Mouse (Mus musculus) testis, postnatal 14 days (tissue): ENCODE measurements at regions not wholly inside any gene's neighbourhood (a gene's known extent, or its start where the extent isn't known, plus 50 kb on each side); places are given as distances from the start of the nearest gene placed in this dataset.
"Not testable (repeated sequence)": the region's sequence is repeated elsewhere in the genome, so short reads cannot be mapped to it uniquely, and the experiment has no call there.

Experiments used
- DNase-seq: peaks from one replicate; pipeline ENCODE4 v3.0.0; 2021; ENCODE audit warnings: low spot score

DNA sequence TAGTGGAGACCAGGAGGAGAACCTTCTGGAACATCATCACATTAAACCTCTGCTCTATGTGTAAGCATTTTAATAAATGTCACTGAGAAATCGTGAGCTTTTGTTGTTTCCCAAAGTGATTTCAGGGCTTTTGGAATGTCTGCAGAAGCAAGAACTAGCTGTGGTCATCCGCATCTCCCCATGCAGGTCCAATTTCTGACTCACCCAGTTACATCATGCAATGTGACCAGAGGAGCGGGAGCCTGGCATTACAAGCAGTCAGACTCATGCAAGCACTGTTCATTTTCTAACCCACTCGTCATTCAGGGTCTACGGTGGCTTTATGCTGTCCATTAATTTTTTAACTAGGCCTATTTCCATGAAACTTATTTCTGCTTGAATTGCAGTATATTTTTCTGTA is 151.2 kb upstream of the Supt20 start:
- DNase-seq = no peak

DNA sequence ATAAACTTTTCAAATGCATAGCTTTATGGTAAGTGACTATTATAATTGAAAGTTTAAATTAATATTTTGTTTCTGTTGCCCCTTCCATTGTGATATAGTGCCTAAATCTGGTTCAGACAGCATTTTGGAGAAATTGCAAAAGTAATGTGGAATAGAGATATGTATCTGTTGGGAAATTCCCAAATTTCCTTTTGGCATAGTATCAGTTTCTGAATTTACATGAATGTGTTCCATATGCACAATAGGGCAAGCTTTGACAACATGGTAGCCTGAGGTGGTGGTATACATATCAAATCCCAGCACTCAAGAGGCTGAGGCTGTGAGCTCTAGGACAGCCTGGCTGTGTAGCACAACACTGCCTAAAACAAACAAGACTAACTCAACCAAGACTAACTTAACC is 147.2 kb upstream of the Supt20 start:
- DNase-seq = no peak

DNA sequence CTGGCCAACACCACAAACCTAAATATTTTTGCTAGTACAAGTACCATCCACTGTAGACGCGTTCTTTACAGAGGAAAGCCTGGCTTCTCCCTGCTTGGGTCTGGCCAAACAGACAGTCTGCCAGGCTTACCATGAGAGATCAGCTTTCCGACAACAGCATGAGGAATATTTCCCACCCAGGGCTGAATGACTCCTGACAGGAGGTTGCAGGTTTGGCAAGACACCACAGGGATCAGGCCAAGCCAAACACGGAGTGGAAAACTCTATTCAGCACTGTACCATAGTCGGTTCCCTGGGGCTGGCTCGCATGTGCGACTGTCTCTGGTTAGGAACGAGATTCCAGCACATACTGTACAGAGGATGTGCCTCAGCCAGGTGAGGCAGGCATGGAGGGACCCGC is 140.7 kb upstream of the Supt20 start:
- no peak for DNase-seq

DNA sequence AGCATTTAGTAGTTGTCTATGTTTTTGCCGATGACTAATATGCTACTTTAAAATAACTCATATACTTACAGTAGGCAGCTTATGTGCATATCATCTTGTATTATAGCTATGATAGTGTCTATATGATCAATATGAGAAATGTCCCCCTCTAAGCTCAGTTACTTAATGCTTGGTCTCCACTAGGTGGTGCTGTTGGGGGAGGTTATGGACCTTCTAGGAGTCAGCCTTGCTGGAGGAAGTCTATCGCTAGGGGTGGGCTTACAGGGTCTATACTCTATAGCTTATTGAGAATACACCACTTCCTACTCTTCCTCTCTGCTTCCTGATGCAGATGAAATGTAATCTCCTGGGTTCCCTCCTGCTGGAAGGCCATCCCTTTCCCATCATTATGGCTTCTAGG is 136.7 kb upstream of the Supt20 start:
- DNase-seq = no peak

DNA sequence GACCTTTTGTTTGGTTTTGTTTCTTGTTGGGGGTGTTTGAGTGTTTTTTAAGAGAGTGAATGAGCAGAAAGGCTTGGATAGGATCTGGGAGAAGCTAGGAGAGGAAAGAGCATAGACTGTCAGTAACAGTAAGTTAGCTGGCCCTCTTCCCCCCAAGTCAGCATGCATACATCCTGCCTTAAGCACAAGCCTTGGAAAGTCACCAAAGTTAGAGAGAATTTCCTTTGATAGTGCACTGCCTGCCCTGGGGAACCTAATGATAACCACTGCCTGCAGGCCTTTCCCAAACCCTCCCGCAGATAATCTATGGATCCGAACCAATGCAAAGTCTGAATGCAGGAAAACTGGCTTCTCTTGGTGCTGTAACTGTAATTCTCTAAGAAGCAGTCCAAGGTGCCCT is 133.6 kb upstream of the Supt20 start:
- DNase-seq = no peak

DNA sequence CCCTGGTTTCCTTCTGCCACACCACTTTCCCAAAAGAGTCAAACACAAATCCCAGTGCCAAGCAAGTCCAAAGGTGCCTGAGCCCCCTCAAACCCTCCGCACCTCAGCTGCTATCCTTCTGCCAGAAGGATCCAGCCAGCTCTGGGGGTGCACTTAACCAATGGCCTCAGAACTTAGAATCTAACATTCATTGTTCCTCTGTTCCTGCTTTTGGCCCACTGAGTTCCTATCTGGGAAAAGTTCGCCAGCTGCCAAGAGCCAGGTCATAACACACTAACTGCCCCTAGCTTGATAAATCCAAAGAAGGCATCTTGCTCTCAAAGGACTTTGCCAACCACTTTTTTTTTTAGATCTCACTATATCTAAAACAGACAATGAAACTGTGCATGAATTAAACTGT is 133.1 kb upstream of the Supt20 start:
- no peak for DNase-seq

DNA sequence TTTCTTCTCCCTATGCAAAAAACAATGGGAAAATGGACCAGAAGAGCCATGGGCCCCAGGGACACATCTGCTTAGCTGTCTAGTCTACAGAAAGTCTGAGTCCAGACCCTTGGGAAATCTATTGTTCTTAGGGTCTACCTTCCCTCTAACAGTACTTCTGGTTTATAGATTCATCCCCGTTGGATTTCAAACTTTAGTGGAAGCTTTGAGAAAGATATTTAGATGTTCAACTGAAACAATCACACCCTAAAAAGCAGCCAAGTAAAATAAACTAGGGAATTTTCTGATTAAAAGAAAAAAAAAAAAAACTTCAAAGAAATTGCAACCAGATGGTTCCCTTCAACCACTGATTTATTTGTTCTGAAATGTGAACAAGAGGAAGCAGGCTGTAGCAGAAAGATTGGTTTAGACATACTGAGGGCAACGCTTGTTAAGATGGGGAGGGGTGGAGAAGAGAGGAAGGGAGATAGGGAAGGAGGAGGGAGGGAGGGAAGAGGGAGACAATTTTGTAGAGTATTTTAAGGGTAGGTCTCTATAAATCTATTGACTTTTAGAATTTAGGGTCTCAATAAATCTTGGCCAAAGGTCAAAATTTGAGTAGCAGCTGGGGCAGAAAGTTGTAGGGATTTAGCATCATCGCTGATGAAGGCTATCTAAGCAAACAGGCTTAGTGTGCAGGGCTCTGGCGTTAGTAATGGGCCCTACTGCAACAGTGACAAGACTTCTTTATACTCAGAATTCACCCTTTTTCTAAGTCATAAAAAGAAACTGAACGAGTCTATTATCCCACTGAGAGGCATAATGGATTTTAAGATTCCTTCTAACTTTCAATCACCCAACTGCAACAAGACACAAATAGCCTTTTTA is 132.3 kb upstream of the Supt20 start:
- DNase-seq = no peak

DNA sequence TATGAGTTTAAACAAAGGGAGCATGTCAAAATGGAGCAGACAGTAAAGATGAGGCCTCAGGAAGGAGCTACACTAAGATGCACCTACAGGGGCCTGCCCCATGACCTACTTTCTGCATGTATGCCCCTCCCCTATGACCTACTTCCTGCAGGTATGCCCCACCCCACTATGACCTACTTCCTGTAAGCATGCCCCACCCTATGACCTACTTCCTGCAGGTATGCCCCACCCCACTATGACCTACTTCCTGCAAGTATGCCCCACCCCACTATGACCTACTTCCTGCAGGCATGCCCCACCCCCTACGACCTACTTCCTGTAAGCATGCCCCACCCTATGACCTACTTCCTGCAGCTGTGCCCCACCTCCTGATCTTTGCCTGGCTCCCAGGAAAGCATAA is 125.3 kb upstream of the Supt20 start:
- no peak for DNase-seq

DNA sequence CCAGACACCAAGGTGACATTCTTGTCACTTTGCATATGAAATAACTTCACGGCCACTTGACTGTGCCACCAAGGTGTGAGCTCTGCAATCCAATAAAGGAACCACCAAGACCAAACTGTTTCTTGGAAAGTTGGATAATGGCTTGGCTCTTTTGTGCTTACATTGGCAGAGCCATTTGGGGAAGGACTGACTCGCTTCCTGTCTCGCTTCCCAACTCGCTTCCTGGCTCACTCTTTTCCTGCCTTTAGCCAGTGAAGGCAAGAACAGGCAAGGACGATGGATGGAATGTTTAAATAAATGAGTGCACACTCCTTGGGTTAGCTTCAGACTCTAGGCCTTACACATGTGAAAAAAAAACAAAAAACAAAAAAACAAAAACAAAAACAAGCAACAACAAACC is 124.5 kb upstream of the Supt20 start:
- no peak for DNase-seq

DNA sequence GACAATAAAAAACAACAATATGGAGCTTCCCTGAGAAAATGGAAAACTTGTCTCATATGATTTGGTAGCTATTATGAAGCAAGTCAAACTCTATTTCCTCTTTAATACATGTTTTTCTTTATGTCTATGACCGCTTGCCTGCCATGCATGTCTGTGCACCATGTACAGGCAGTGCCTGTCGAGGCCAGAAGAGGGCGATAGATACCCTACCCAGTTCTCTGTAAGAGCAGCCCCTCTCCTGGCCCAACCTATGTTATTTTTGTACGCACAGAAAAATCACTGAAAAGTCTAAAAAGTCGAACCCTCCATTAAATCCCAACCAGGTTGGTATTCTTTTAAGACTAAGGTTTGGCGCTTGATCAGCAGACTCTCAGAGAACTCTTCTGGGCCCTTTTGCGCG is 122.1 kb upstream of the Supt20 start:
- DNase-seq = peak; percentile 36

DNA sequence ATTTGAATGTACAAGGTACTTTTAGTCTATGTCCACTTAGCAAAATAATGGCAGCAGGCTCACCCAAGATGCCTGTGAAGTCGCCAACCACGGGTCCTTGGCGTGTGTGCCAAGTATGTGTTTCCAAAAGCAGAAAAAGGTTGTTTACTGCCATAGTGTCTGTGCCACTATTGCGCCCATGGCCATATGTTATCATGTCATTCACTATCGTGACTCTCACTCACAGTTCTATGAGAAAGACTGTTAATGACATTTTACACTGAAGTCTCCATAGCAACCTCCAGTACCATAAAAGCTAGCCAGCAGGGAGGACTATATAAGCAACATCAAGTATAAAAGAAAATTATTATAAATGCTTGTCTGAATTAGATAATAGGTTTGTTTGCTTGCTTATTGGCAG is 114.8 kb upstream of the Supt20 start:
- DNase-seq = no peak

DNA sequence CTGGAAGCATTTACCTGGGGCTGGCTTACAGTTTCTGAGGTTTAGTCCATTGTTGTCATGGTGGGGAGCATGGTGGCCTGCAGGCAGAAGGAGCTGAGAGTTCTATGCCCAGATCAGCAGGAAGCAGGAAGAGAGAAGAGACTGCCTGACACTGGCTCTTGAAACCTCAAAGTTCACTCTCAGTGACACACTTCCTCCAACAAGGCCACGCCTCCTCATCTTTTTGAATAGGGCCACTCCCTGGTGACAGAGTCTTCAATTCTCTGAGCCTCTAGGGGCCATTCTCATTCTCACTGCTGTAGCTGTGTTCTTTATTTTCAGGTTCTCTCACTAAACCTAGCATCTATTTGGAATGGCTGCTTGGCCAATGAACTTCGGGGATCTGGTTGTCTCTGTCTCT is 113.2 kb upstream of the Supt20 start:
- no peak for DNase-seq

DNA sequence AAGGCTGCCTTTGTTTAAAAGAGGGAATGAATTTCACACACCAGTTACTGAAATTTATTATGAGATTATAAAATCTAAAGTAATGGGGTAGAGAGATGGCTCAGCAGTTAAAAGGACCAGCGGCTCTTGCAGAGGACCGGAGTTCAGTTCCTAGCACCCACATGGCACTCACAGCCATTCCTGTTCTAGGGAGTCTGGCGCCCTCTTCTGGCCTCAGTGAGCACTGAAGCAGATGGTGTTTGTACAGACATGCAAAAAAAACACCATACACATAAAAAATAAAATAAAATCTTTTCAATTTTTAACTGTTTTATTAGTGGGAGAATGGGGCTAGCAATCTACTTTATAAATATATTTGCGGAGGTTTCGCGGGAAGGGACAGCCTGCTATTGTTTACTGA is 112.3 kb upstream of the Supt20 start:
- DNase-seq = no peak

DNA sequence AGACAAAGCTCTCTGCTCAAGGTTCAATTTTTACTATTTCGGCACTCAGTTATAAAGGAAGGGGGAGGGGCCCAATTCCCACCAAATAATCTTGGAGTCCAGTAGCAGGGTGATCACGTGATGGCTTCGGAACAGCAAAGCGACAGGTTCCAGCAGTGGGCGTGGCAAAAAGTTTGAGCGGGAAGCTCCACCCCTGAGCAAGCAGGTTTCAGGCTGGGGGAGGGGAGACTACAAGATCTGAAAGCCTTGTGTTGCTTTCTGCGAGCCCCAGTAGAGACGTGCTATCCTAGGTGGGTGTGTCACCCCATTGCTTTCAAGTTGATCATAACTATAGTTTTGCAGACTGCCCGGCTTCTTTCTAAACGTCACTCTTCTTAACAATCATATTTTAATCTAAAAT is 106.8 kb upstream of the Supt20 start:
- not testable (repeated sequence) for DNase-seq

DNA sequence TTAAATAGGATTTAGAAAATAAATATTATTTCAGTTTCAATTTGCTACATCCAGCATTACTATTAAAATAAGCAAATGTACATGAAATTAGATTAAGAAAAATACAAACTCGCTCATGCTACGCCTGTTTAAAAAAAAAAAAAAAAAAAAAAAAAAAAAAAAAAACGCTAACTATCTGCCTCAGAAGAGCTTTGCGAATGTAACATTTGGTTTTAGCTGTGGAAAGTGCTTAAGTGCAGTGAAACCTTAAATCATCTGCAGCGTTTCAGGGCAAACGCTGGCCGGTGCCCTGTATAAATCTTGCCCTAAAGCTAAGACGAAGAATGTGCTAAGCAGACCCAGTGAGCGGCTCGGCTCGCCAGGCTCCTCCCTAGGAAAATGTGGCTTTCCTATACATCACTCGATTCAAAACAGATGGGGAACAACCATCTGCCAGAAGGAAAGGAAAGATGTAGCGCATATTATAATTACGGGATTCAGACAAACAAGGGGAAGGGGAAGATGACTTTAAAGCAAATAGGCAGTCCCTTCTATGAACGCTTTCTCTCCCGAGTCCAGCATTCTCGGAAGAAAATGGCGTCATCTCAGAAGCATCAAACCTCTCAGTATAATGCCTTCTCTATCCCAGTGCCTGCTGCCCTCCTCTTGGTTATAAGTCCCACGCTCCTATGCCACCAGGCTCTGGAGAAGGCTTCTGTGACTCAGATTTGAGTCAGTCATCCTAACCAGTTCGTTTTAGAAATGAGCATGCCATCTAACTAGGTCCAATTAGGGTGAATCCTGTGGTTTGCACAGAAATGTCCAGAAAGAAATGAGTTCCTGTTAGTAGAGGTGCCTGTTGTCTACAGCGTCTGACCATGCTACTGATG is 105.2 kb upstream of the Supt20 start:
- DNase-seq = no peak

DNA sequence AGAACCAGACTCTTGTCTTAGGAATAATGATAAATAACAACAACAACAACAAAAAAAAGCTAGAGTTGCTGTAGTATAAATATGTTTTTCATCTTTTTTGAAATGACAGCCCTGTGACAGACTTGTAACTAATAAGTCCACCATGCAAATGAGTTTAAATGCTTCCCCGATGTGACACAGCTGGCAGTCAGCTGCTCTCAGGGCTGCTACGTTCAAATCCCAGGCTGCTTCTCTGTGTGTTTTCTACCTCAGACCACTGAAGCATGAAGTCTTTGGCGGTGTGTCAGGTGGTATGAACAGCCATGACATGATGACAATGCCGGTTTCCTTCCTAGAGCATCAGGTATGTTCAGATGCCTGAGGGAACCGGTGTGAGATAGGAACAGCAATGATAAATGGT is 104.4 kb upstream of the Supt20 start:
- DNase-seq = no peak

DNA sequence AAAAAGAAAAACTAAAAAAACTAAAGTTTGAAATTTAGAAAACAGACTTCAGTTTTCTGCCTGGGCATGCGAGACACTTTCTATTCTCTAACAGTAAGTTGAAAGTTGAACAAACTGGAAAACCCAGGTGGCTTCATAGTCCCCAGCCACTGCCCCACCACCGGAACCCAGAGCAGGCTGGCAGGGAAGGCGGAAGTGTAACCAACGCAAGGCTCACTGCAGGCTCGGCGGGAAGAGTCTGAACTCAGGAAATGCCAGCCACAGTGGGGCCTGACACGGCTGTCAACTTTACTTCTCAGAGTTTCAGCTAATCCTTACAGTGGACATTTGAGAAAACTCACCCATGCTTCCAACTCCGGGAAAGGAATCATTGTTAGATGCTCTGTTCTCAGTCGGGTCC is 102.6 kb upstream of the Supt20 start:
- DNase-seq = no peak

DNA sequence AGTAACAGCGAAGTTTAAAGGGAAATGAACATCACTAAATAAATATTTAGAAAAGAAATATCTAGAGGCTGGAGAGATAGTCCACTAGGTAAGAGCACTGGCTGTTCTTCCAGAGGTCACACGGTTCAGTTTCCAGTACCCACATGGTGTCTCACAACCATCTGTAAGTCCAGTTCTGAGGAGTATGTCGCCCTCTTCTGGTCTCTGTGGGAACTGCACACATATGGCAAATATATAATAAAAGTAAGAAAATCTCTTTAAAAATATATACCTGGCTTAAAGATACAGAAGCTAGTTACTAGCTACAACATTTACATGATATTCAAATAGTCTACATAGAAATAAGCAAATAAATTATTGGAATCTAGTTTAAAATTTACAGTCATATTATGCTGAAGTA is 101.4 kb upstream of the Supt20 start:
- DNase-seq = no peak

DNA sequence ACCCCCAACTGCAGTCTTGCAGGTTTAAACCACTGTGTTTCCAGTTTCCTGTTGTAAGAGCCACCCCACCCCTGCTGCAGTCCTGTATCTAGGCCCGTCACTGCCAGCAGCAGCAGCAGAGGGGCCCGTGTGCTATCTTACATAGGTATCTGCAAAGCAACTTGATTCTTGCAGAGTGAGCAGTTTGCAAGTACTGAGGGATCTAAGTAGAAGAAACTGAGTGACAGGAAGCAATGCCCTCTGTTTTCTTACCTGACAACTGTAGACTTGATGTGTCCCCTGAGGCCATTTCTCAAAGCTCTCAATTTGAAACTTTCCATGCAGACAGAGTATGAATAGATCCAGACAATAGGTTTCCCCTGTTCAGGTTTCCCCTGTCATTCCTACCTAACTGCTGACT is 100.5 kb upstream of the Supt20 start:
- no peak for DNase-seq

DNA sequence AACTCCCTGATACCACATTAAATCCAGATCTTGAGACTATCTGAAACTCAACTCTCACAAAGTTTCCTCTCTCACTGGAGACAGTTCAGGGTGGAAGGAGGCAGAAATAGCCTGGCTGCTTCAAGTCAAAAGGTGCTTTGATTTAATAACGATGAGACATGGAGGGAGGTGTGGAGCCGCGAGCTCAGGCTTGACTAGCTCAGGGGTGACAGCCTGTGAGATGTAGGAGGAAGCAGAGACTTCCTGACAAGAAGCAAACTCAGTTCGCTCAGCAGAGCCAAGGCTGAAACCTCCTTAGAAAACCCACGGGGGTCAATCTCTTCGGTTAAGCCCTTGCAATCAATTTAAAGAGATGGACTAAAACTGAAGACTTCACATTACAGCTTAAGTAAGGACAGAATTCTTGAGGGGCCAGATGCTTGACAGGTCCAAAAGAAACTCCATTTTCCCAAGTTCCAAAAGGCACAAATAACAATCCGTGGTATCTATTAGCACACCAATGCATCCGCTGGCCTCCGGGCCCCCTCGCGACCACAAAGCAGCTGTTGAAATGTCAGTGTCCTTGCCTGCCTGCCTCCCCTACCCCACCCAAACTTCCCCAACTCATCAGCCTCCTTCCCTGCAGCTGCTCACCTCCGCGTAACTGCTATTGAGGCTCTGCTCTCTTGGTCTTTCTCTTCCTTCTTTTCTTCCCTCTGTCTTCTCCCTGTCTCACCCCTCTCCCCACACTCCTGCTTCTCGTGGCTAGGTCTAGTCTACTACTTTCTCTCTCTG is 99.8 kb upstream of the Supt20 start:
- no peak for DNase-seq

DNA sequence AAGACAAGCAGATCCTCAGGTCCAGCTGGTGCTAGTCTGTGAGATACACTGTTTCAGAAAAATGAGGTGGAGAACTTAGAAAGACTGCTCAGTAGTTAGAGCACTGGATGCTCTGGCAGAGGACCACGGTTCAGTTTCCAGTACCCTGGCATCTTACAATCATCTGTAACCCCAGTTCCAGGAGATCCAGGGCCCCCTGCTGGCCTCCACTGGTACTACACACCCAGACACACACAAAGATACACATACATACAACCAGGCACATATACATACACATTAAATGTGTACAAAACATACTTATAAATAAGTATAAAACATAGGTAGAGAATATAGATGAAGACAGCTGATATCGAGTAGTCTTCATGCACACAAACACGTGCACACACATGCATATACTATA is 97.4 kb upstream of the Supt20 start:
- DNase-seq = no peak
